Mouse (Mus musculus): ENCODE data around the gene Vrk3.

GRCm38 (mm10) chr7:44704363-44704762 lies 43.9 kb upstream of the Vrk3 start:
- TF ChIP-seq TAL1 (IDR thresholded peaks at IDR 0.05; ENCODE audit: low read length) (no peak), GATA1 (IDR thresholded peaks at IDR 0.05; ENCODE audit: low read length) (no peak)

Data from erythroblast, embryonic 14.5 days (primary cell).